Mouse (Mus musculus) kidney, adult 2 months (tissue): Measurements from ENCODE around the gene Cep170b. TPM values are rescaled to one million over a fixed set of nuclear protein-coding genes. Genes with fewer than 3 reads are reported as not detected.

Experiments
- DNase-seq: peaks from one replicate; pipeline ENCODE4 v3.0.0; 2021
- H3K27ac ChIP-seq: fragments of 200-500 bp; 2 replicates; pipeline ENCODE4 v1.5.1; 2012; ENCODE audit warnings: low read depth, low read length, control low read depth, inconsistent platforms; ENCODE audit not compliant: insufficient read depth
- H3K27me3 ChIP-seq: fragments of 200-500 bp; replicated peaks from 2 replicates; pipeline ENCODE4 v1.6.1; 2012; ENCODE audit warnings: mild to moderate bottlenecking, moderate library complexity, low read length, inconsistent platforms; ENCODE audit not compliant: control insufficient read depth, insufficient read depth
- H3K36me3 ChIP-seq: fragments of 200-500 bp; 2 replicates; pipeline ENCODE4 v1.6.1; 2012; ENCODE audit warnings: mild to moderate bottlenecking, moderate library complexity, low read length, inconsistent platforms; ENCODE audit not compliant: control insufficient read depth, insufficient read depth
- H3K4me1 ChIP-seq: fragments of 200-500 bp; 2 replicates; pipeline ENCODE4 v1.6.1; 2011; ENCODE audit warnings: low read length; ENCODE audit not compliant: control insufficient read depth, insufficient read depth
- H3K4me3 ChIP-seq: fragments of 200-500 bp; 2 replicates; pipeline ENCODE4 v1.5.1; 2011; ENCODE audit warnings: mild to moderate bottlenecking, low read depth, low read length, control low read depth; ENCODE audit not compliant: insufficient read depth
- CTCF ChIP-seq: fragments of 200-500 bp; conservative IDR thresholded peaks from 2 replicates; pipeline ENCODE4 v1.5.1; 2011; ENCODE audit warnings: low read depth, mild to moderate bottlenecking, control low read depth, low read length, moderate library complexity, mixed read lengths; ENCODE audit not compliant: insufficient read depth, insufficient read length
- POLR2A ChIP-seq: fragments of 200-500 bp; IDR thresholded peaks from one replicate; pipeline ENCODE4 v1.6.1; 2011; ENCODE audit warnings: low read depth, low read length, control low read depth
- WGBS: fragments of 180-500 bp; shearing (Covaris S2); methylation state at CpG from one replicate; pipeline ENCODE4 v1.1.7; 2018; 5-methylcytosine and 5-hydroxymethylcytosine counted together
- polyA plus RNA-seq: library from polyadenylated mRNA; depleted of rRNA; stranded (reverse); fragments of >200 nt; gene quantifications from 2 replicates; pipeline ENCODE4 v1.2.3, GENCODE M21; 2012

The Cep170b gene
- polyA plus RNA-seq, 1 experiment, result 63.4 TPM

GRCm38 (mm10) chr12:112760154-112760926, 40.1 kb downstream of the Cep170b start, which contains the start of gene Pld4:
Gene Pld4 (plus strand): TSS chr12:112760655.
- H3K27ac ChIP-seq, result no peak within 1 kb of the TSS
- no peak for DNase-seq
- H3K4me1 ChIP-seq, result no peaks in the 10 kb centered on the region
- WGBS, result 41% methylated on average over 4 of the region's 4 CpGs
- no peak within 1 kb of the TSS for H3K4me3 ChIP-seq
- TF ChIP-seq CTCF, result no peak
- no peak for TF ChIP-seq POLR2A
- no peaks in the 10 kb centered on the region for H3K27me3 ChIP-seq
- no peaks in the 10 kb centered on the region for H3K36me3 ChIP-seq

DNA sequence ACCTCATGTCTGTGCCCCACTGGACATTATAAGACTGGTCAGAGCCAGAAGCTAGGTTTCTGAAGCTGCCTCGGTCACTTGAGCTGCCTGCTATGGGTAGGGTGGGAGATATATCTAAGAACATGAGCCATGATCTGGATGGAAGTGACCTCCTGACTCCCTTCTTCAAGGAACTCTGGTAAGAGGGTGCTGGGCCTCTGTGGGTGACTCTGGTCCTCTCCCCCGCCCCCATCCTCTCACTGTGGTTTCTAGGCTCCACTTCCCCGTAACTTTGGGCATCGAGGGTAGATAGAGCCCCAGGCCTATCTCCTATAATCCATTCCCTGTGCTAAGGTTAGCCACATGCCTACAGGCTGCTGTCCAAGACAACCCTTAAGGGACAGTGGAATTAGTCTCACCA, 41.2 kb downstream of the Cep170b start:
- TF ChIP-seq CTCF, result no peak
- no peak for TF ChIP-seq POLR2A
- Histone ChIP-seq H3K4me3 (no peak overlapping the region), H3K4me1 (no peaks in the 10 kb centered on the region), H3K27me3 (no peaks in the 10 kb centered on the region), H3K27ac (no peak overlapping the region), H3K36me3 (no peaks in the 10 kb centered on the region)
- WGBS, result 93% methylated on average over 4 of the region's 4 CpGs
- DNase-seq, result no peak

GRCm38 (mm10) chr12:112762018-112762417, 41.8 kb downstream of the Cep170b start:
- TF ChIP-seq POLR2A, result no peak
- TF ChIP-seq CTCF, result no peak
- Histone ChIP-seq H3K4me1 (no peaks in the 10 kb centered on the region), H3K36me3 (no peaks in the 10 kb centered on the region), H3K4me3 (no peak overlapping the region), H3K27me3 (no peaks in the 10 kb centered on the region), H3K27ac (no peak overlapping the region)
- 83% methylated on average over 3 of the region's 3 CpGs for WGBS
- DNase-seq, result no peak

DNA sequence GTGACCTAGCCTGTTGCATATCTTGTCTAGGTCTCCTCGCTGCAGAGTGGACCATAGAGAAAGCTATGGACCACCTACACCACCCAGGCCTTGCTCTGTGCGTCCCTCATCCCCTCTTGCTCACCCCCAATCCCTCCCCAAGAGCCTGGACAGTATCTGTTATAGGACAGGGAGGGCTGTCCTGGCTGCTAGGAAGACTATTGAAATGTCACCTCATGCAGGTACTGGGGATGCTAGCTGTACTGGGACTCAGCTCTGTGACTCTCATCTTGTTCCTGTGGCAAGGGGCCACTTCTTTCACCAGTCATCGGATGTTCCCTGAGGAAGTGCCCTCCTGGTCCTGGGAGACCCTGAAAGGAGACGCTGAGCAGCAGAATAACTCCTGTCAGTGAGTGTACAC, 42.9 kb downstream of the Cep170b start:
- WGBS, result 83% methylated on average over 4 of the region's 4 CpGs
- H3K4me1 ChIP-seq, result no peaks in the 10 kb centered on the region
- H3K27ac ChIP-seq, result no peak overlapping the region
- TF ChIP-seq POLR2A (no peak), CTCF (no peak)
- no peaks in the 10 kb centered on the region for H3K36me3 ChIP-seq
- no peak overlapping the region for H3K4me3 ChIP-seq
- DNase-seq, result no peak
- no peaks in the 10 kb centered on the region for H3K27me3 ChIP-seq

DNA sequence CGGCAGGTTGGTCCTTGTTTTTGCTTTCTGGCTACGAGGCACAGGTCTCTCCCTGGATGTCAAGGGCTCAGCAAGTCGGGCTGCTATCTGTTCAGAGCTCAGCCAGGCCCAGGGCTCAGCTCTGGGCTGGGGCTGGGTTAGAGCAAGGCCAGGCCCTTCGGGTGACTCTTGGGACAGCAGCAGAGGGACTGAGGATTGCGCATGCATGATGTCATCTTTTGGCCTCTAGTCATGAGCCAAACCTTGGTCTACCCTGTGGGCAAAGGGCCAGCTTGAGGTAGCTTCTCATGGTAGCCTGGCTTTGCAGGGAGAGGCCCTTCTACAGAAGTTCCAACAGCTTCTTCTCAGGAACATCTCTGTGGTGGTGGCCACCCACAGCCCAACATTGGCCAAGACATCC, 43.9 kb downstream of the Cep170b start:
- 85% methylated on average over 5 of the region's 5 CpGs for WGBS
- no peak for DNase-seq
- Histone ChIP-seq H3K4me3 (no peak overlapping the region), H3K27me3 (no peaks in the 10 kb centered on the region), H3K36me3 (no peaks in the 10 kb centered on the region), H3K27ac (no peak overlapping the region), H3K4me1 (no peaks in the 10 kb centered on the region)
- TF ChIP-seq POLR2A (no peak), CTCF (no peak)

DNA sequence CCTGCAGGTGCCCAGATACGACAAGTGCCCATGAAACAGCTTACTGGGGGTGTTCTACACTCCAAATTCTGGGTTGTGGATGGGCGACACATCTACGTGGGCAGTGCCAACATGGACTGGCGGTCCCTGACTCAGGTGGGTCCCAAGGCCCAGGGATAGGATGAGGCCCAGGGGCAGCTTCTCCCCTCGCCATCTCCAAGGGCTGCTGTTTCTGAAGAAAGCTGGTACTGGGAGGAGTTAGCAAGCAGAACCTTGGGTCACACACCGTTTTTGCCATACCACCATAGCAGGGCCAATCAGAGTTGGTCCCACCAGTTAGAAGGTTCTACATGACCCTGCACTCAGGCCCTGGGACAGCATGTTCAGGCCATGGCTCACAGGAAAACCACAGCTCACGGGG, 44.7 kb downstream of the Cep170b start:
- 90% methylated on average over 7 of the region's 7 CpGs for WGBS
- DNase-seq, result no peak

DNA sequence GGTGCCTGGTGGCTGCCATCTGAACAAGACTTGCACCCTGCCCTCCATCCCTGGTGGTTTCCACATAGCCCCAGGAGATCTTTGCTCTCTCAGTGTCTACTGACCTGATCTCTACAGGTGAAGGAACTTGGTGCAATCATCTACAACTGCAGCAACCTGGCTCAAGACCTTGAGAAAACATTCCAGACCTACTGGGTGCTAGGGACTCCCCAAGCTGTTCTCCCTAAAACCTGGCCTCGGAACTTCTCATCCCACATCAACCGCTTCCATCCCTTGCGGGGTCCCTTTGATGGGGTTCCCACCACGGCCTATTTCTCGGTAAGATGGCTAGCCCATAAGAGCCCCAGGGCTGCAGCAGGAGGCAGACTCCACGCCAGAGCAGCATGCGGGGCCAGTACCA, 46.3 kb downstream of the Cep170b start:
- WGBS, result 93% methylated on average over 7 of the region's 7 CpGs
- Histone ChIP-seq H3K4me1 (no peaks in the 10 kb centered on the region), H3K4me3 (no peak overlapping the region), H3K27me3 (no peaks in the 10 kb centered on the region), H3K27ac (no peak overlapping the region), H3K36me3 (no peaks in the 10 kb centered on the region)
- TF ChIP-seq CTCF (no peak), POLR2A (no peak)
- DNase-seq, result no peak

More for the DNA sequence above, 44.7 kb downstream of the Cep170b start:
- Histone ChIP-seq H3K4me3 (no peak overlapping the region), H3K27ac (no peak overlapping the region), H3K36me3 (no peaks in the 10 kb centered on the region), H3K4me1 (no peaks in the 10 kb centered on the region), H3K27me3 (no peaks in the 10 kb centered on the region)
- TF ChIP-seq CTCF (no peak), POLR2A (no peak)
